Mouse (Mus musculus) cerebellum, adult 11 months (tissue): Measurements from ENCODE around the gene Sergef.
A peak's percentile ranks its signal among the peaks of the same experiment; 100 is the strongest.
"Not testable (repeated sequence)": the region's sequence is repeated elsewhere in the genome, so short reads cannot be mapped to it uniquely, and the experiment has no call there.

Source experiments
- DNase-seq: peaks from one replicate; pipeline ENCODE4 v3.0.0; 2022

Gene Sergef

GRCm38 (mm10) chr7:46569509-46569908 lies 70.1 kb downstream of the Sergef start:
- DNase-seq = not testable (repeated sequence)

GRCm38 (mm10) chr7:46566318-46567007 lies 73.1 kb downstream of the Sergef start:
- DNase-seq = no peak

- DNase-seq = no peak
Measured at GRCm38 (mm10) chr7:46565374-46565773, 74.2 kb downstream of the Sergef start.

- DNase-seq = no peak
Measured at GRCm38 (mm10) chr7:46563801-46564200, 75.8 kb downstream of the Sergef start.

GRCm38 (mm10) chr7:46560061-46560460 lies 79.5 kb downstream of the Sergef start:
- no peak for DNase-seq

- peak; percentile 74 for DNase-seq
Measured at GRCm38 (mm10) chr7:46559643-46560042, 80.0 kb downstream of the Sergef start.

GRCm38 (mm10) chr7:46559006-46559405 lies 80.6 kb downstream of the Sergef start:
- no peak for DNase-seq

- DNase-seq = peak; percentile 80
Measured at GRCm38 (mm10) chr7:46557996-46558395, 81.6 kb downstream of the Sergef start.

- no peak for DNase-seq
Measured at GRCm38 (mm10) chr7:46557387-46557786, 82.2 kb downstream of the Sergef start.

GRCm38 (mm10) chr7:46556358-46557118 lies 83.1 kb downstream of the Sergef start:
- no peak for DNase-seq

- no peak for DNase-seq
Measured at GRCm38 (mm10) chr7:46555731-46556130, 83.9 kb downstream of the Sergef start.

GRCm38 (mm10) chr7:46554855-46555254 lies 84.8 kb downstream of the Sergef start:
- DNase-seq = no peak

GRCm38 (mm10) chr7:46554003-46554402 lies 85.6 kb downstream of the Sergef start:
- DNase-seq = no peak

- no peak for DNase-seq
Measured at GRCm38 (mm10) chr7:46551935-46552752, 87.5 kb downstream of the Sergef start.

- no peak for DNase-seq
Measured at GRCm38 (mm10) chr7:46551173-46551572, 88.4 kb downstream of the Sergef start.

GRCm38 (mm10) chr7:46548124-46548523 lies 91.5 kb downstream of the Sergef start:
- no peak for DNase-seq

GRCm38 (mm10) chr7:46547642-46548041 lies 92.0 kb downstream of the Sergef start:
- DNase-seq = no peak

GRCm38 (mm10) chr7:46546539-46546938 lies 93.1 kb downstream of the Sergef start:
- DNase-seq = no peak

- peak; percentile 90 for DNase-seq
Measured at GRCm38 (mm10) chr7:46544195-46544641, 95.4 kb downstream of the Sergef start.

GRCm38 (mm10) chr7:46542117-46542516 lies 97.5 kb downstream of the Sergef start:
- DNase-seq = no peak

- DNase-seq = no peak
Measured at GRCm38 (mm10) chr7:46540616-46541015, 99.0 kb downstream of the Sergef start.

- DNase-seq = no peak
Measured at GRCm38 (mm10) chr7:46536456-46537097, 103.0 kb downstream of the Sergef start.

- DNase-seq = peak; percentile 95
Measured at GRCm38 (mm10) chr7:46535429-46535799, 104.2 kb downstream of the Sergef start.
